Comparison of ENCODE assay signal across 11 mouse cellular contexts in genomic region chr9:121426451-121426850, GRCm38 (mm10).
DNase-seq lines count a peak whose midpoint lies in the region; ATAC-seq and TF ChIP-seq lines count a peak whose summit lies in the region.
"Had no signal": no experiment of that assay in that cellular context is flagged by ENCODE, and none has a peak within 500 bp of the region (broad histone marks: within the 10 kb centered on the region; RNA-seq: fewer than 3 reads in every experiment).

No protein-coding gene starts in this region.

- intact Hi-C loops in heart, postnatal 10 days (cut with DNase I) = no loop called here
- intact Hi-C loops in left cerebral cortex, postnatal 36 days (cut with DNase I) = no loop called here

- H3K27me3 ChIP-seq in heart, embryonic 11.5 days (ENCODE audit: control insufficient read depth, insufficient read depth, low read length) = no peaks in the 10 kb centered on the region
- H3K27me3 ChIP-seq in stomach, embryonic 14.5 days (ENCODE audit: control insufficient read depth, insufficient read depth, low read length) = no peaks in the 10 kb centered on the region
- no peaks in the 10 kb centered on the region for H3K27me3 ChIP-seq in stomach, postnatal 0 days (ENCODE audit: control insufficient read depth, insufficient read depth, low read length)
- no peaks in the 10 kb centered on the region for H3K27me3 ChIP-seq in liver, embryonic 12.5 days (replicated peaks)
- H3K27me3 ChIP-seq: embryonic facial prominence, embryonic 12.5 days had no signal

- no peak overlapping the region for H3K4me3 ChIP-seq in heart, embryonic 11.5 days (ENCODE audit: low read depth, low read length)
- no peak overlapping the region for H3K4me3 ChIP-seq in stomach, embryonic 14.5 days (ENCODE audit: low read depth, low read length)
- no peak overlapping the region for H3K4me3 ChIP-seq in stomach, postnatal 0 days (ENCODE audit: low read depth, low read length)
- 0 out of 2 replicates have a peak overlapping the region, but pooled peaks have one; percentile 10 for H3K4me3 ChIP-seq in liver, embryonic 12.5 days
- H3K4me3 ChIP-seq: embryonic facial prominence, embryonic 12.5 days had no signal

- WGBS in heart, embryonic 11.5 days (ENCODE audit: insufficient replicate concordance) = 58% methylated on average over 3 of the region's 3 CpGs
- WGBS in stomach, embryonic 14.5 days = 79% methylated on average over 3 of the region's 3 CpGs
- 66% methylated on average over 3 of the region's 3 CpGs for WGBS in stomach, postnatal 0 days
- 21% methylated on average over 3 of the region's 3 CpGs for WGBS in liver, embryonic 12.5 days (ENCODE audit: insufficient replicate concordance)

- no peak overlapping the region for H3K9ac ChIP-seq in heart, embryonic 11.5 days (ENCODE audit: low read depth, low read length)
- no peak overlapping the region for H3K9ac ChIP-seq in stomach, embryonic 14.5 days (replicated peaks; ENCODE audit: low read depth, low read length)
- no peak overlapping the region for H3K9ac ChIP-seq in stomach, postnatal 0 days (ENCODE audit: low read length)
- peak overlapping the region; percentile 65 for H3K9ac ChIP-seq in liver, embryonic 12.5 days
- H3K9ac ChIP-seq: embryonic facial prominence, embryonic 12.5 days had no signal

- no peak for TF ChIP-seq EP300 in stomach, postnatal 0 days (optimal IDR thresholded peaks at IDR 0.05)

- TF ChIP-seq CTCF in stomach, postnatal 0 days (IDR thresholded peaks at IDR 0.05; ENCODE audit: low read depth) = no peak

- no peak overlapping the region for H3K4me2 ChIP-seq in heart, embryonic 11.5 days
- no peak overlapping the region for H3K4me2 ChIP-seq in stomach, embryonic 14.5 days (replicated peaks; ENCODE audit: low read depth, low read length)
- no peak overlapping the region for H3K4me2 ChIP-seq in stomach, postnatal 0 days (replicated peaks; ENCODE audit: low read depth)
- peak overlapping the region; percentile 67 for H3K4me2 ChIP-seq in liver, embryonic 12.5 days
- H3K4me2 ChIP-seq: embryonic facial prominence, embryonic 12.5 days had no signal

- peaks cover 35% of the 10 kb centered on the region for H3K4me1 ChIP-seq in heart, embryonic 11.5 days (ENCODE audit: control insufficient read depth, insufficient read depth, low read length)
- H3K4me1 ChIP-seq in stomach, embryonic 14.5 days (ENCODE audit: control insufficient read depth, insufficient read depth, low read length) = peaks cover 12% of the 10 kb centered on the region
- no peaks in the 10 kb centered on the region; the same call in 1 of the 2 replicates for H3K4me1 ChIP-seq in stomach, postnatal 0 days (replicated peaks; ENCODE audit: control insufficient read depth, insufficient read depth)
- H3K4me1 ChIP-seq in liver, embryonic 12.5 days = peaks cover 73% of the 10 kb centered on the region

- DNase-seq in heart, postnatal 10 days = no peak
- DNase-seq in stomach, postnatal 0 days (ENCODE audit: low spot score) = no peak
- DNase-seq in left cerebral cortex, postnatal 36 days (ENCODE audit: low spot score in 2 of 2) = no peak
- no peak for DNase-seq in right cerebral cortex, postnatal 36 days (ENCODE audit: low spot score in 2 of 2)
- DNase-seq: B cell, adult 2 months had no signal

- H3K36me3 ChIP-seq in heart, embryonic 11.5 days (ENCODE audit: control insufficient read depth, insufficient read depth, low read length) = no peaks in the 10 kb centered on the region
- no peaks in the 10 kb centered on the region for H3K36me3 ChIP-seq in stomach, embryonic 14.5 days (ENCODE audit: control insufficient read depth, insufficient read depth, low read length)
- H3K36me3 ChIP-seq in stomach, postnatal 0 days (ENCODE audit: control insufficient read depth, insufficient read depth, low read length) = no peaks in the 10 kb centered on the region
- no peaks in the 10 kb centered on the region for H3K36me3 ChIP-seq in liver, embryonic 12.5 days
- H3K36me3 ChIP-seq: embryonic facial prominence, embryonic 12.5 days had no signal

- peak; percentile 61 for ATAC-seq in heart, embryonic 11.5 days (replicated peaks; ENCODE audit: insufficient number of reproducible peaks, low FRiP score, low TSS enrichment)
- peak; percentile 78 for ATAC-seq in stomach, embryonic 14.5 days (ENCODE audit: insufficient number of reproducible peaks, insufficient read depth, low FRiP score, low read depth)
- ATAC-seq in stomach, postnatal 0 days (ENCODE audit: low FRiP score, low TSS enrichment) = no peak
- ATAC-seq in liver, embryonic 12.5 days = peak; percentile 99
- ATAC-seq in cerebellum, adult (ENCODE audit: insufficient number of reproducible peaks, low FRiP score, low TSS enrichment) = no peak
- ATAC-seq: midbrain, embryonic 16.5 days had no signal

- H3K9me3 ChIP-seq in heart, embryonic 11.5 days (replicated peaks; ENCODE audit: control insufficient read depth, low read length) = no peaks in the 10 kb centered on the region
- no peaks in the 10 kb centered on the region for H3K9me3 ChIP-seq in stomach, embryonic 14.5 days (ENCODE audit: control insufficient read depth, low read depth, low read length)
- H3K9me3 ChIP-seq in stomach, postnatal 0 days (ENCODE audit: control insufficient read depth, low read length) = no peaks in the 10 kb centered on the region
- no peaks in the 10 kb centered on the region for H3K9me3 ChIP-seq in liver, embryonic 12.5 days (replicated peaks)
- H3K9me3 ChIP-seq: embryonic facial prominence, embryonic 12.5 days had no signal

- 0 out of 2 replicates have a peak overlapping the region, but pooled peaks have one; percentile 25 for H3K27ac ChIP-seq in heart, embryonic 11.5 days (ENCODE audit: low read depth, low read length)
- no peak overlapping the region for H3K27ac ChIP-seq in stomach, embryonic 14.5 days (ENCODE audit: low read length)
- H3K27ac ChIP-seq in stomach, postnatal 0 days (replicated peaks) = no peak overlapping the region
- peak overlapping the region; percentile 98 for H3K27ac ChIP-seq in liver, embryonic 12.5 days
- H3K27ac ChIP-seq: embryonic facial prominence, embryonic 12.5 days had no signal

Comparison
In these comparisons a context has a peak if more than half of its experiments do, and no peak if none do; other contexts are left out.
1. ATAC-seq: peak in heart, embryonic 11.5 days (single experiment), stomach, embryonic 14.5 days (single experiment) and liver, embryonic 12.5 days (single experiment); none in stomach, postnatal 0 days (single experiment) and cerebellum, adult (single experiment).
2. H3K27ac ChIP-seq: peak in heart, embryonic 11.5 days (single experiment) and liver, embryonic 12.5 days (single experiment); none in stomach, embryonic 14.5 days (single experiment) and stomach, postnatal 0 days (single experiment).